Mouse (Mus musculus): ENCODE data around the gene Retreg1. TPM values are rescaled to one million over a fixed set of nuclear protein-coding genes. Genes with fewer than 3 reads are reported as not detected.
A peak's percentile ranks its signal among the peaks of the same experiment; 100 is the strongest.

The Retreg1 gene
- polyA plus RNA-seq, 1 experiment from 2014 or later, result 19.5 TPM

DNA sequence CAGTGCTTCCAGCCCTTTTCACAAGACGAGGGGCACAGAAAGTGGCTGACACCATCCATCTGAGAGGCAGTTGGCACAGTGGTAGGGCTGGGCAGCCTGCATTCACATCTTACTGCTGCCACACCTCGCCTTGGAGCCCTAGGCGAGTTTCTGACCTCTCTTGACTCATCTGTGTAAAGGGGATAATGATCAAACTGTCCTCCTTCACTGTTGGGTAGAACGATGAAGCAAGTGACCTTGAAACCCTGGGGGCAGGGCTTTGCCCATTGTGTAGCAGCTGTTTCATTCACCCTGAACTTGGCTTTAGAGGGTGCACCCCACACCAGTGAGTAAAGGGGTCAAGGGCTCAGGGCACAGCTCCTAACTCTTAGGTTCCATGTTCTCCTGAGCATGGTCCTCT lies 39.0 kb downstream of the Retreg1 start:
- no peaks in the 10 kb centered on the region for H3K36me3 ChIP-seq (ENCODE audit: control insufficient read depth, insufficient read depth, low read length)
- 66% methylated on average over 4 of the region's 4 CpGs for WGBS
- no peak overlapping the region for H3K9ac ChIP-seq (ENCODE audit: low read length)
- H3K9me3 ChIP-seq (replicated peaks; ENCODE audit: control insufficient read depth, low read length), result no peaks in the 10 kb centered on the region
- no peak overlapping the region for H3K4me2 ChIP-seq (ENCODE audit: low read depth, low read length)
- H3K4me3 ChIP-seq (replicated peaks; ENCODE audit: low read length), result no peak overlapping the region
- 0 out of 2 replicates have a peak, but pooled peaks cover 6% of the 10 kb centered on the region for H3K4me1 ChIP-seq (ENCODE audit: control insufficient read depth, insufficient read depth, low read length)
- H3K27me3 ChIP-seq (ENCODE audit: control insufficient read depth, insufficient read depth, low read length), result no peaks in the 10 kb centered on the region
- H3K27ac ChIP-seq (ENCODE audit: low read length), result no peak overlapping the region
- ATAC-seq (ENCODE audit: insufficient read depth, low FRiP score), result no peak

GRCm38 (mm10) chr15:25884416-25884958 lies 41.5 kb downstream of the Retreg1 start:
- WGBS, result 67% methylated on average over 14 of the region's 14 CpGs
- Histone ChIP-seq H3K4me3 (replicated peaks; ENCODE audit: low read length) (no peak overlapping the region), H3K9ac (ENCODE audit: low read length) (no peak overlapping the region), H3K27me3 (ENCODE audit: control insufficient read depth, insufficient read depth, low read length) (no peaks in the 10 kb centered on the region), H3K27ac (ENCODE audit: low read length) (peak overlapping the region; percentile 36; the same call in 1 of the 2 replicates), H3K36me3 (ENCODE audit: control insufficient read depth, insufficient read depth, low read length) (no peaks in the 10 kb centered on the region), H3K9me3 (replicated peaks; ENCODE audit: control insufficient read depth, low read length) (no peaks in the 10 kb centered on the region), H3K4me1 (ENCODE audit: control insufficient read depth, insufficient read depth, low read length) (0 out of 2 replicates have a peak, but pooled peaks cover 5% of the 10 kb centered on the region), H3K4me2 (ENCODE audit: low read depth, low read length) (0 out of 2 replicates have a peak overlapping the region, but pooled peaks have one; percentile 19)
- peak; percentile 62; the same call in 1 of the 2 replicates for ATAC-seq (ENCODE audit: insufficient read depth, low FRiP score)

GRCm38 (mm10) chr15:25886581-25887011 lies 43.6 kb downstream of the Retreg1 start:
- Histone ChIP-seq H3K36me3 (ENCODE audit: control insufficient read depth, insufficient read depth, low read length) (no peaks in the 10 kb centered on the region), H3K27me3 (ENCODE audit: control insufficient read depth, insufficient read depth, low read length) (no peaks in the 10 kb centered on the region), H3K4me3 (replicated peaks; ENCODE audit: low read length) (no peak overlapping the region), H3K27ac (ENCODE audit: low read length) (no peak overlapping the region), H3K9ac (ENCODE audit: low read length) (no peak overlapping the region), H3K9me3 (replicated peaks; ENCODE audit: control insufficient read depth, low read length) (no peaks in the 10 kb centered on the region), H3K4me2 (ENCODE audit: low read depth, low read length) (no peak overlapping the region), H3K4me1 (ENCODE audit: control insufficient read depth, insufficient read depth, low read length) (0 out of 2 replicates have a peak, but pooled peaks cover 5% of the 10 kb centered on the region)
- peak; percentile 31; the same call in 1 of the 2 replicates for ATAC-seq (ENCODE audit: insufficient read depth, low FRiP score)
- WGBS, result 67% methylated on average over 6 of the region's 6 CpGs

DNA sequence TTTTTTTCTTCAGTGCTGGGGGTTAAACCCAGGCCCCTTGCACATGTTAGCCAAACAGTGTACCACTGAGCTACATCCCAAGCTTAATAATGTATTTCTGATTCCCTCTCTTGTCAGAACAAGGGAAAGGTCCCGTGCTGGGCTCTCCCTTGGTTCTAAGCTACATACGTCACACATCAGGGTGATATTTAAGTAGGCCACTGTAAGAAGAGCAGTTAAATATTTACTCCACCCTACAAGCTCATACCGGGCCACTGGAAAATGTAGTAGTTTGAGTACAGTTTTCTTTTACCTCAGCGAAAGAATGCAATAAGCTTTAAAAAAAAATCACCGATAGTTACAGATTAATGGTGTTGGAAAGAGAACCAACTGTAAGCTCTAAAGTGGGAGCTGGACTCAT lies 46.9 kb downstream of the Retreg1 start:
- no peak overlapping the region for H3K4me3 ChIP-seq (replicated peaks; ENCODE audit: low read length)
- ATAC-seq (ENCODE audit: insufficient read depth, low FRiP score), result no peak
- 75% methylated on average over 5 of the region's 5 CpGs for WGBS
- no peak overlapping the region for H3K4me2 ChIP-seq (ENCODE audit: low read depth, low read length)
- no peak overlapping the region for H3K27ac ChIP-seq (ENCODE audit: low read length)
- H3K36me3 ChIP-seq (ENCODE audit: control insufficient read depth, insufficient read depth, low read length), result no peaks in the 10 kb centered on the region
- no peaks in the 10 kb centered on the region for H3K9me3 ChIP-seq (replicated peaks; ENCODE audit: control insufficient read depth, low read length)
- no peaks in the 10 kb centered on the region for H3K4me1 ChIP-seq (ENCODE audit: control insufficient read depth, insufficient read depth, low read length)
- H3K27me3 ChIP-seq (ENCODE audit: control insufficient read depth, insufficient read depth, low read length), result no peaks in the 10 kb centered on the region
- no peak overlapping the region for H3K9ac ChIP-seq (ENCODE audit: low read length)

DNA sequence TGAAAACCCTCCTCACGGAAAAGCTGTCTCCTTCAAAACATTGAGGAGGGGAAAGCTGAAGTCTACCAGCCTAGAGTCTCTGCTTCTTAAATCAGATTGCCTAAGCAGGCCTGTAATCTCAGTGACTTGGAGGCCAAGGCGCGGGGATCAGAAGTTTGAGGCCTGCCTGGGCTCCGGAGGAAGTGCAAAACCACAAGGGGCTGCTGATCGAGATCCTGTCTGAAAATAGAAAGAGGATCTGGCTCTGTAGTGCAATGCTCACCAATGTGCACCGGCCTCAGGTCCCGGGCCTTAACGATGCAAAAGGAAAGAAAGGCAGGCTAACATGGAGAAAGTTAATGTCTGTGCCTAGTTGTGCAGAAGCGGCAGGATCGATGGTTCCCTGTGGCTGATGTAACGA lies 48.6 kb downstream of the Retreg1 start:
- no peaks in the 10 kb centered on the region for H3K36me3 ChIP-seq (ENCODE audit: control insufficient read depth, insufficient read depth, low read length)
- no peaks in the 10 kb centered on the region for H3K27me3 ChIP-seq (ENCODE audit: control insufficient read depth, insufficient read depth, low read length)
- H3K9me3 ChIP-seq (replicated peaks; ENCODE audit: control insufficient read depth, low read length), result no peaks in the 10 kb centered on the region
- no peak overlapping the region for H3K9ac ChIP-seq (ENCODE audit: low read length)
- ATAC-seq (ENCODE audit: insufficient read depth, low FRiP score), result no peak
- H3K4me3 ChIP-seq (replicated peaks; ENCODE audit: low read length), result no peak overlapping the region
- no peak overlapping the region for H3K4me2 ChIP-seq (ENCODE audit: low read depth, low read length)
- H3K27ac ChIP-seq (ENCODE audit: low read length), result no peak overlapping the region
- 77% methylated on average over 11 of the region's 11 CpGs for WGBS
- no peaks in the 10 kb centered on the region for H3K4me1 ChIP-seq (ENCODE audit: control insufficient read depth, insufficient read depth, low read length)

- no peak overlapping the region for H3K4me3 ChIP-seq (replicated peaks; ENCODE audit: low read length)
- H3K4me1 ChIP-seq (ENCODE audit: control insufficient read depth, insufficient read depth, low read length), result no peaks in the 10 kb centered on the region
- 55% methylated on average over 2 of the region's 2 CpGs for WGBS
- no peaks in the 10 kb centered on the region for H3K36me3 ChIP-seq (ENCODE audit: control insufficient read depth, insufficient read depth, low read length)
- H3K27ac ChIP-seq (ENCODE audit: low read length), result no peak overlapping the region; the same call in 1 of the 2 replicates
- H3K4me2 ChIP-seq (ENCODE audit: low read depth, low read length), result no peak overlapping the region
- H3K9ac ChIP-seq (ENCODE audit: low read length), result no peak overlapping the region
- H3K9me3 ChIP-seq (replicated peaks; ENCODE audit: control insufficient read depth, low read length), result no peaks in the 10 kb centered on the region
- no peak for ATAC-seq (ENCODE audit: insufficient read depth, low FRiP score)
- no peaks in the 10 kb centered on the region for H3K27me3 ChIP-seq (ENCODE audit: control insufficient read depth, insufficient read depth, low read length)
These were observed 50.3 kb downstream of the Retreg1 start for GRCm38 (mm10) chr15:25893327-25893726.

DNA sequence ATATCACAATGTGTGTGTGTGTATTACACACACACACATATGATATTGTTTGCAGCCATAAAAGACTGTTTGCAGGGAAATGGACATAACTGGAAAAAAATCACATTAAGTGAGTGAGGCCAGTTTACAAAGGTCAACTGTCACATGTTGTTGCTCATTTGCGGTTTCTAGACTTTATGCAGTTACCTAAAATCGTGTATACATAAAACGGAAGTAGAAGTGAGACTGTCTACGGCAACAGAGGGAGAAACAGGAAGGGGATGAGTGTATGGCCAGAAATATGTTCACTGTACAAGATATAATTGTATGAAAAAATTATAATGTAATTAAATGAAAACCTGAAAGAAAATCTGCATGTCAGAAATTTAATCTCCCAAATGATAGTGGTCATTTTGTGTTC lies 53.8 kb downstream of the Retreg1 start:
- no peaks in the 10 kb centered on the region for H3K27me3 ChIP-seq (ENCODE audit: control insufficient read depth, insufficient read depth, low read length)
- WGBS, result 82% methylated on average over 4 of the region's 4 CpGs

DNA sequence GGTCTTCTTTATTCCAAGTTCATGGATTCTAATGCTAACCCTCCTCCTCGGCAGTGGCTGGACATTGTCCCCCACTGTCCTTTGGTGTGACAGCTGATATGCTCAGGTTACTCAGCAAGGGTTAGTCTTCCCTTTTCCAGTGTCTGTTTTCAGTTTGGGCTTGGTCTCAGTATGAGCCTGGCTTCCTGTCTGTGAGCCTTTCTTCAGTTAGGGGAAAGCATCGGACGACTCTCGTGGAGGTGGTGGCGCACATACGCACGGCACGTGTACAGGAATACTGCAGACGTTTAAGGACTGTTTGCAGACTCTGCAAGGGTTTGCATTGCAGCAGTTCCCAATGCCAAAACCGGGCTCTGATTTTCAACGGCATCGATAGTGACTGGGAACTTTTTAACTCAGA lies 54.6 kb downstream of the Retreg1 start:
- Histone ChIP-seq H3K36me3 (ENCODE audit: control insufficient read depth, insufficient read depth, low read length) (no peaks in the 10 kb centered on the region), H3K9me3 (replicated peaks; ENCODE audit: control insufficient read depth, low read length) (no peaks in the 10 kb centered on the region), H3K4me3 (replicated peaks; ENCODE audit: low read length) (no peak overlapping the region), H3K4me2 (ENCODE audit: low read depth, low read length) (no peak overlapping the region), H3K27me3 (ENCODE audit: control insufficient read depth, insufficient read depth, low read length) (no peaks in the 10 kb centered on the region), H3K9ac (ENCODE audit: low read length) (no peak overlapping the region), H3K4me1 (ENCODE audit: control insufficient read depth, insufficient read depth, low read length) (no peaks in the 10 kb centered on the region), H3K27ac (ENCODE audit: low read length) (no peak overlapping the region)
- no peak for ATAC-seq (ENCODE audit: insufficient read depth, low FRiP score)
- WGBS, result 78% methylated on average over 12 of the region's 12 CpGs

More for the DNA sequence above, 53.8 kb downstream of the Retreg1 start:
- no peak for ATAC-seq (ENCODE audit: insufficient read depth, low FRiP score)
- H3K4me1 ChIP-seq (ENCODE audit: control insufficient read depth, insufficient read depth, low read length), result no peaks in the 10 kb centered on the region
- no peaks in the 10 kb centered on the region for H3K9me3 ChIP-seq (replicated peaks; ENCODE audit: control insufficient read depth, low read length)
- no peak overlapping the region for H3K27ac ChIP-seq (ENCODE audit: low read length)
- H3K4me3 ChIP-seq (replicated peaks; ENCODE audit: low read length), result no peak overlapping the region
- H3K9ac ChIP-seq (ENCODE audit: low read length), result no peak overlapping the region
- H3K4me2 ChIP-seq (ENCODE audit: low read depth, low read length), result no peak overlapping the region
- H3K36me3 ChIP-seq (ENCODE audit: control insufficient read depth, insufficient read depth, low read length), result no peaks in the 10 kb centered on the region

- ATAC-seq (ENCODE audit: insufficient read depth, low FRiP score), result no peak
- H3K4me1 ChIP-seq (ENCODE audit: control insufficient read depth, insufficient read depth, low read length), result no peaks in the 10 kb centered on the region
- no peak overlapping the region for H3K9ac ChIP-seq (ENCODE audit: low read length)
- no peaks in the 10 kb centered on the region for H3K27me3 ChIP-seq (ENCODE audit: control insufficient read depth, insufficient read depth, low read length)
- H3K27ac ChIP-seq (ENCODE audit: low read length), result no peak overlapping the region
- 83% methylated on average over 5 of the region's 5 CpGs for WGBS
- no peaks in the 10 kb centered on the region for H3K9me3 ChIP-seq (replicated peaks; ENCODE audit: control insufficient read depth, low read length)
- H3K4me3 ChIP-seq (replicated peaks; ENCODE audit: low read length), result no peak overlapping the region
- H3K36me3 ChIP-seq (ENCODE audit: control insufficient read depth, insufficient read depth, low read length), result no peaks in the 10 kb centered on the region
- no peak overlapping the region for H3K4me2 ChIP-seq (ENCODE audit: low read depth, low read length)
These were observed 56.0 kb downstream of the Retreg1 start for GRCm38 (mm10) chr15:25899021-25899420.

Data from stomach, embryonic 16.5 days (tissue).